Mouse (Mus musculus) myocyte (in vitro differentiated cells): ENCODE measurements around the gene Hoxb9.

Experiments used
- MYOD1 ChIP-seq, 3 experiments: IDR thresholded peaks; one replicate each; pipeline ENCODE4 v1.6.1; 2011; ENCODE audit warnings: control low read depth in 2 of 3, low read depth in 2 of 3, mild to moderate bottlenecking in 2 of 3, moderate library complexity in 1 of 3; ENCODE audit not compliant: insufficient read length in 2 of 3, control insufficient read depth in 1 of 3
- TCF12 ChIP-seq: IDR thresholded peaks from one replicate; pipeline ENCODE4 v1.6.1; 2011; ENCODE audit warnings: mild to moderate bottlenecking, control low read depth; ENCODE audit not compliant: poor library complexity, insufficient read depth, severe bottlenecking

DNA sequence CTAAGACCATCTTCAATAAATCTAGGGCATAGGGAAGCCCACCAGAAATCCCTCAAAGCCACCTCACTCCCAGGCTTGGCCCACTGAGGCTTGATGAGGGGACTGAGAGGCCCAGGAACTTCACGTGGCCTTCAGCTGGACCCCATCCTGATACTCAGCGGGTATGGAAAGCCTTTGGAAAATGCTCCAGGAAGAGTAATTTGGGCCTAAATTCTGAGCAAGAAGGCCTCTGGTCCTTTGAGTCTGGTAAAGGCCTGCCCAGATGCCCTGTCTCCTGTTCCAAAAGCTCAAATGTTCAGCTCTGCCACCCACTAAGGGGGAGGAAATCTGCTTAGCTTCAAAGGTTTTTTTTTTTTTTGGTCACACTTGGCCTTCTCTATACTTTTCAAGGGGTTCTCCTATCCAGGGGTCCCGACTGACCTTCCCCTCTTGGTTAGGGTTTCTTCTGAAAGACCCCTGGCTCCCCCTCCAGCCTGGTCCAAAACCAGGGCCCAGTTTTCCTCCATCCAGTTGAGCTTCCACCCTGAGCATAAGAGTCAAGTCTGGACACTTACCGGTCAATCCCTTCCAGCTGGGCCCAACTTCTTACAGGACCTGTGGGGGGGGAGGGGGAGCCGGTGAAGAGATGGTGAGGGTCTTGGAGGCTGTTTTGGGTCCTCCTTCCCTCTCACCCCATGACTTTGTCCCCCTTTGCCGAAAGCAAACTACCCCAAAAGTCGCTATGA is 35.1 kb downstream of the Hoxb9 start:
- TF ChIP-seq MYOD1 (IDR thresholded peaks at IDR 0.05; ENCODE audit: control insufficient read depth in 1 of 3, insufficient read length in 2 of 3, low read depth in 2 of 3) (no peak), TCF12 (no peak)
